Mouse (Mus musculus) lung, adult 2 months (tissue): ENCODE data around the gene Alk.

ENCODE experiments used
- CTCF ChIP-seq: fragments of 200-500 bp; IDR thresholded peaks from 2 replicates; pipeline ENCODE4 v1.5.1; 2011; ENCODE audit warnings: mild to moderate bottlenecking, low read length, control low read depth; ENCODE audit not compliant: insufficient read depth
- POLR2A ChIP-seq: fragments of 200-500 bp; IDR thresholded peaks from 2 replicates; pipeline ENCODE4 v1.6.1; 2011; ENCODE audit warnings: low read depth, mild to moderate bottlenecking, control low read depth, low read length, borderline replicate concordance; ENCODE audit errors: extremely low read depth

- TF ChIP-seq POLR2A (no peak), CTCF (no peak)
Observed at GRCm38 (mm10) chr17:72017329-72017728, 587.1 kb downstream of the Alk start.
